Mouse (Mus musculus) bone marrow macrophage, adult 2 months (primary cell): ENCODE results near the gene Ripk1.

Source experiments
- CTCF ChIP-seq: IDR thresholded peaks from 2 replicates; pipeline ENCODE4 v1.5.1; 2012; ENCODE audit warnings: low read depth, mild to moderate bottlenecking, low read length, moderate library complexity
- POLR2A ChIP-seq: IDR thresholded peaks from 2 replicates; pipeline ENCODE4 v1.6.1; 2012; ENCODE audit warnings: mild to moderate bottlenecking, low read depth, low read length, borderline replicate concordance

DNA sequence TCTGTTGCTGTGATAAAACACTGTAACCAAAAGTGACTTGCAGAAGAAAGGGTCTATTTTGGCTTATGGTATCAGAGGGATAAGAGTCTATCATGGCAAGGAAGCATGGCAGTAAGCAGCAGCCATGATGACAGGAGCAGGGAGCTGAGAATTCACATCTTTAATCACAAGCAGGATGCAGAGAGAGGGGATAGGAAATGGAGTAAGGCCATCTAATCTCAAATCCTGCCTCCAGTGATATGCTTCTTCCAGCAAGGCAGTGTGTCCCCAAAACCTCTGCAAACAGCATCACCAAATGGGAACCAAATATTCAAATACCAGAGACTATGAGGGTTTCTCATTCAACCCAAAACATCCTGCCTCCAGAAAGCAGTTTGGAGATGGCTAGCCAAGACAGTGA lies 35.6 kb upstream of the Ripk1 start:
- no peak for TF ChIP-seq CTCF
- no peak for TF ChIP-seq POLR2A
